Mouse (Mus musculus): Measurements from ENCODE around the gene Gm813. TPM values are rescaled to one million over a fixed set of nuclear protein-coding genes. Genes with fewer than 3 reads are reported as not detected.
"Not testable (repeated sequence)": the region's sequence is repeated elsewhere in the genome, so short reads cannot be mapped to it uniquely, and the experiment has no call there.

The Gm813 gene
- polyA plus RNA-seq (2015; fragmentation: Nextera tagmentation; extraction: Ambion mirVana), result not detected in 2 replicates

GRCm38 (mm10) chr16:58616878-58617277 is at the start of gene Gm813:
Gene Gm813, minus strand, starts transcription at chr16:58616978.
- WGBS, result 91% methylated on average over 6 of the region's 6 CpGs
- Histone ChIP-seq H3K4me2 (ENCODE audit: low read length) (no peak within 1 kb of the TSS), H3K4me1 (ENCODE audit: control insufficient read depth, insufficient read depth, low read length) (no peaks in the 10 kb centered on the region), H3K36me3 (ENCODE audit: control insufficient read depth, insufficient read depth, low read length) (no peaks in the 10 kb centered on the region), H3K9ac (ENCODE audit: low read depth, low read length) (no peak within 1 kb of the TSS), H3K27ac (ENCODE audit: low read length) (no peak within 1 kb of the TSS), H3K9me3 (replicated peaks; ENCODE audit: control insufficient read depth, low read length, poor library complexity, severe bottlenecking) (no peaks in the 10 kb centered on the region), H3K27me3 (ENCODE audit: control insufficient read depth, insufficient read depth, low read depth, low read length) (no peaks in the 10 kb centered on the region), H3K4me3 (ENCODE audit: low read depth, low read length) (no peak within 1 kb of the TSS)
- ATAC-seq, result no peak

- H3K9me3 ChIP-seq (replicated peaks; ENCODE audit: control insufficient read depth, low read length, poor library complexity, severe bottlenecking); H3K4me2 ChIP-seq (ENCODE audit: low read length); H3K27me3 ChIP-seq (ENCODE audit: control insufficient read depth, insufficient read depth, low read depth, low read length); H3K27ac ChIP-seq (ENCODE audit: low read length); ATAC-seq; H3K36me3 ChIP-seq (ENCODE audit: control insufficient read depth, insufficient read depth, low read length); H3K9ac ChIP-seq (ENCODE audit: low read depth, low read length); H3K4me1 ChIP-seq (ENCODE audit: control insufficient read depth, insufficient read depth, low read length); H3K4me3 ChIP-seq (ENCODE audit: low read depth, low read length): not testable (repeated sequence)
These were observed 48.4 kb upstream of the Gm813 start for GRCm38 (mm10) chr16:58665137-58665536.

- Histone ChIP-seq H3K9me3 (replicated peaks; ENCODE audit: control insufficient read depth, low read length, poor library complexity, severe bottlenecking) (no peaks in the 10 kb centered on the region), H3K4me2 (ENCODE audit: low read length) (no peak overlapping the region), H3K27me3 (ENCODE audit: control insufficient read depth, insufficient read depth, low read depth, low read length) (no peaks in the 10 kb centered on the region), H3K4me1 (ENCODE audit: control insufficient read depth, insufficient read depth, low read length) (no peaks in the 10 kb centered on the region), H3K4me3 (ENCODE audit: low read depth, low read length) (no peak overlapping the region), H3K27ac (ENCODE audit: low read length) (no peak overlapping the region), H3K9ac (ENCODE audit: low read depth, low read length) (no peak overlapping the region), H3K36me3 (ENCODE audit: control insufficient read depth, insufficient read depth, low read length) (no peaks in the 10 kb centered on the region)
- WGBS, result 92% methylated on average over 2 of the region's 2 CpGs
- ATAC-seq, result no peak
These were observed 47.0 kb upstream of the Gm813 start for GRCm38 (mm10) chr16:58663816-58664215.

- Histone ChIP-seq H3K4me3 (ENCODE audit: low read depth, low read length) (no peak overlapping the region), H3K27ac (ENCODE audit: low read length) (no peak overlapping the region), H3K4me2 (ENCODE audit: low read length) (no peak overlapping the region), H3K9me3 (replicated peaks; ENCODE audit: control insufficient read depth, low read length, poor library complexity, severe bottlenecking) (no peaks in the 10 kb centered on the region), H3K36me3 (ENCODE audit: control insufficient read depth, insufficient read depth, low read length) (no peaks in the 10 kb centered on the region), H3K9ac (ENCODE audit: low read depth, low read length) (no peak overlapping the region), H3K27me3 (ENCODE audit: control insufficient read depth, insufficient read depth, low read depth, low read length) (no peaks in the 10 kb centered on the region), H3K4me1 (ENCODE audit: control insufficient read depth, insufficient read depth, low read length) (no peaks in the 10 kb centered on the region)
- peak; percentile 84; the same call in 1 of the 2 replicates for ATAC-seq
- WGBS, result 73% methylated on average over 5 of the region's 5 CpGs
These were observed 46.2 kb upstream of the Gm813 start for GRCm38 (mm10) chr16:58663021-58663420.

GRCm38 (mm10) chr16:58662287-58662791 is 45.6 kb upstream of the Gm813 start:
- no peak overlapping the region for H3K4me3 ChIP-seq (ENCODE audit: low read depth, low read length)
- H3K27me3 ChIP-seq (ENCODE audit: control insufficient read depth, insufficient read depth, low read depth, low read length), result no peaks in the 10 kb centered on the region
- H3K4me1 ChIP-seq (ENCODE audit: control insufficient read depth, insufficient read depth, low read length), result no peaks in the 10 kb centered on the region
- no peaks in the 10 kb centered on the region for H3K9me3 ChIP-seq (replicated peaks; ENCODE audit: control insufficient read depth, low read length, poor library complexity, severe bottlenecking)
- no peak overlapping the region for H3K9ac ChIP-seq (ENCODE audit: low read depth, low read length)
- H3K4me2 ChIP-seq (ENCODE audit: low read length), result no peak overlapping the region
- ATAC-seq, result no peak
- no peak overlapping the region for H3K27ac ChIP-seq (ENCODE audit: low read length)
- no peaks in the 10 kb centered on the region for H3K36me3 ChIP-seq (ENCODE audit: control insufficient read depth, insufficient read depth, low read length)

- 80% methylated on average over 5 of the region's 5 CpGs for WGBS
- Histone ChIP-seq H3K4me3 (ENCODE audit: low read depth, low read length) (no peak overlapping the region), H3K27ac (ENCODE audit: low read length) (no peak overlapping the region), H3K27me3 (ENCODE audit: control insufficient read depth, insufficient read depth, low read depth, low read length) (no peaks in the 10 kb centered on the region), H3K4me1 (ENCODE audit: control insufficient read depth, insufficient read depth, low read length) (no peaks in the 10 kb centered on the region), H3K9me3 (replicated peaks; ENCODE audit: control insufficient read depth, low read length, poor library complexity, severe bottlenecking) (no peaks in the 10 kb centered on the region), H3K36me3 (ENCODE audit: control insufficient read depth, insufficient read depth, low read length) (no peaks in the 10 kb centered on the region), H3K4me2 (ENCODE audit: low read length) (no peak overlapping the region), H3K9ac (ENCODE audit: low read depth, low read length) (no peak overlapping the region)
- ATAC-seq, result no peak
These were observed 45.0 kb upstream of the Gm813 start for GRCm38 (mm10) chr16:58661826-58662225.

- Histone ChIP-seq H3K9ac (ENCODE audit: low read depth, low read length) (no peak overlapping the region), H3K9me3 (replicated peaks; ENCODE audit: control insufficient read depth, low read length, poor library complexity, severe bottlenecking) (no peaks in the 10 kb centered on the region), H3K4me3 (ENCODE audit: low read depth, low read length) (no peak overlapping the region), H3K4me2 (ENCODE audit: low read length) (no peak overlapping the region), H3K27ac (ENCODE audit: low read length) (no peak overlapping the region), H3K4me1 (ENCODE audit: control insufficient read depth, insufficient read depth, low read length) (no peaks in the 10 kb centered on the region), H3K36me3 (ENCODE audit: control insufficient read depth, insufficient read depth, low read length) (no peaks in the 10 kb centered on the region), H3K27me3 (ENCODE audit: control insufficient read depth, insufficient read depth, low read depth, low read length) (no peaks in the 10 kb centered on the region)
- no peak for ATAC-seq
- 93% methylated on average over 6 of the region's 6 CpGs for WGBS
These were observed 41.9 kb upstream of the Gm813 start for GRCm38 (mm10) chr16:58658668-58659067.

- Histone ChIP-seq H3K4me2 (ENCODE audit: low read length) (no peak overlapping the region), H3K27ac (ENCODE audit: low read length) (no peak overlapping the region), H3K27me3 (ENCODE audit: control insufficient read depth, insufficient read depth, low read depth, low read length) (no peaks in the 10 kb centered on the region), H3K4me3 (ENCODE audit: low read depth, low read length) (no peak overlapping the region), H3K4me1 (ENCODE audit: control insufficient read depth, insufficient read depth, low read length) (no peaks in the 10 kb centered on the region), H3K9ac (ENCODE audit: low read depth, low read length) (no peak overlapping the region), H3K9me3 (replicated peaks; ENCODE audit: control insufficient read depth, low read length, poor library complexity, severe bottlenecking) (no peaks in the 10 kb centered on the region), H3K36me3 (ENCODE audit: control insufficient read depth, insufficient read depth, low read length) (no peaks in the 10 kb centered on the region)
- ATAC-seq, result no peak
- 84% methylated on average over 4 of the region's 4 CpGs for whole genome bisulfite sequencing
These were observed 39.7 kb upstream of the Gm813 start for GRCm38 (mm10) chr16:58656526-58656925.

GRCm38 (mm10) chr16:58655751-58656150 is 39.0 kb upstream of the Gm813 start:
- Histone ChIP-seq H3K4me1 (ENCODE audit: control insufficient read depth, insufficient read depth, low read length) (no peaks in the 10 kb centered on the region), H3K4me2 (ENCODE audit: low read length) (no peak overlapping the region), H3K27ac (ENCODE audit: low read length) (no peak overlapping the region), H3K9me3 (replicated peaks; ENCODE audit: control insufficient read depth, low read length, poor library complexity, severe bottlenecking) (no peaks in the 10 kb centered on the region), H3K9ac (ENCODE audit: low read depth, low read length) (no peak overlapping the region), H3K4me3 (ENCODE audit: low read depth, low read length) (no peak overlapping the region), H3K27me3 (ENCODE audit: control insufficient read depth, insufficient read depth, low read depth, low read length) (no peaks in the 10 kb centered on the region), H3K36me3 (ENCODE audit: control insufficient read depth, insufficient read depth, low read length) (no peaks in the 10 kb centered on the region)
- ATAC-seq, result no peak

- no peaks in the 10 kb centered on the region for H3K27me3 ChIP-seq (ENCODE audit: control insufficient read depth, insufficient read depth, low read depth, low read length)
- H3K4me3 ChIP-seq (ENCODE audit: low read depth, low read length), result no peak overlapping the region
- 90% methylated on average over 10 of the region's 10 CpGs for WGBS
- no peak overlapping the region for H3K9ac ChIP-seq (ENCODE audit: low read depth, low read length)
- H3K27ac ChIP-seq (ENCODE audit: low read length), result no peak overlapping the region
- no peak for ATAC-seq
- H3K9me3 ChIP-seq (replicated peaks; ENCODE audit: control insufficient read depth, low read length, poor library complexity, severe bottlenecking), result no peaks in the 10 kb centered on the region
- no peaks in the 10 kb centered on the region for H3K4me1 ChIP-seq (ENCODE audit: control insufficient read depth, insufficient read depth, low read length)
- H3K4me2 ChIP-seq (ENCODE audit: low read length), result no peak overlapping the region
- no peaks in the 10 kb centered on the region for H3K36me3 ChIP-seq (ENCODE audit: control insufficient read depth, insufficient read depth, low read length)
These were observed 33.2 kb upstream of the Gm813 start for GRCm38 (mm10) chr16:58649979-58650378.

All from midbrain, embryonic 16.5 days (tissue).